Comparison of ENCODE assay signal across 10 mouse cellular contexts in the genomic region with DNA sequence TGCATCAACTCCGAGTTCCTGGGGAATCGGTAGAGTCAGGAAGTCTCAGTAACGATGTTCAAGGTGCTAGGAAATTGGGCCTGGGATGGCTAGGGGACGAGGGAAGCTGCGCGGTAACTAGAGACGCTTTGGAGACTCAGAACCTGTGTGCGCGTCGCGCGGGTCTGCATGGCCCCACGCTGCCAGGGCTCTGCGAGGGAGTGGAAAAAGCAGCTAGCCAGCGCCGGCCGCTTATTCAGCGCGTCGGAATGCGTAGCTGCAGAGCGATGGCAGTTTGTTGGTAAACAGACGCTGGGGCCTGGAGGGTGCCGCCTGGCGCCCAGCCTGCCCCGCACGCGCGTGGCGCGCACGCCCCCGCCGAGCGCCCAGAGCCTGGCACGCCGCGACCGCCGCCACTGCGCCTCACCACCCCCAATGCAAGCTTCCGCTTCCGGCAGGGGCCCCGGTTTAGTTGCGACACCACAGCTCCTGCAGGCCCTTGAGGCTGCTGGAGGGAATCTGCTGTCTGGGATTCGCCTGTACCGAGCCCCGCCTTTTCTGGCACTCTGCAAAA. TPM values are rescaled to one million over a fixed set of nuclear protein-coding genes. Genes with fewer than 3 reads are reported as not detected.
DNase-seq lines count a peak whose midpoint lies in the region; ATAC-seq and TF ChIP-seq lines count a peak whose summit lies in the region.
"Had no signal": no experiment of that assay in that cellular context is flagged by ENCODE, and none has a peak within 500 bp of the region (broad histone marks: within the 10 kb centered on the region; RNA-seq: fewer than 3 reads in every experiment).

Gene Dlx4, minus strand, starts transcription at position 413 of the 553 bp plus-strand sequence.

- no peak for ATAC-seq in embryonic facial prominence, embryonic 13.5 days (ENCODE audit: insufficient number of reproducible peaks, insufficient read depth, low FRiP score, low TSS enrichment, low read depth)
- peak; percentile 68 for ATAC-seq in liver, postnatal 0 days
- no peak for ATAC-seq in neural tube, embryonic 15.5 days (ENCODE audit: low FRiP score)

- H3K9me3 ChIP-seq in ES-E14 (ENCODE audit: control insufficient read depth, insufficient read depth, low read depth, low read length), result no peaks in the 10 kb centered on the region
- H3K9me3 ChIP-seq in embryonic facial prominence, embryonic 13.5 days, result no peaks in the 10 kb centered on the region
- H3K9me3 ChIP-seq in hindbrain, embryonic 10.5 days, result no peaks in the 10 kb centered on the region
- H3K9me3 ChIP-seq in liver, postnatal 0 days (ENCODE audit: low read length), result no peaks in the 10 kb centered on the region
- H3K9me3 ChIP-seq in neural tube, embryonic 15.5 days (replicated peaks), result no peaks in the 10 kb centered on the region

- no peaks in the 10 kb centered on the region for H3K36me3 ChIP-seq in ES-E14 (ENCODE audit: control insufficient read depth, insufficient read depth, low read length, poor library complexity, severe bottlenecking)
- H3K36me3 ChIP-seq in embryonic facial prominence, embryonic 13.5 days, result no peaks in the 10 kb centered on the region
- H3K36me3 ChIP-seq in hindbrain, embryonic 10.5 days, result no peaks in the 10 kb centered on the region
- no peaks in the 10 kb centered on the region for H3K36me3 ChIP-seq in liver, postnatal 0 days (replicated peaks; ENCODE audit: insufficient read depth, low read length)
- H3K36me3 ChIP-seq in neural tube, embryonic 15.5 days, result no peaks in the 10 kb centered on the region

- peak; percentile 33 to 34 for DNase-seq in cerebellum, postnatal 25 days
- DNase-seq in cerebellum, adult 18-20 months, result no peak
- no peak for DNase-seq in ES-E14 (ENCODE audit: low read depth, low spot score)
- DNase-seq in hindbrain, embryonic 10.5 days (ENCODE audit: low spot score), result peak; percentile 69
- DNase-seq in liver, postnatal 0 days, result peak; percentile 72
- DNase-seq in right cerebral cortex, postnatal 36 days (ENCODE audit: low spot score in 2 of 2), result no peak

- H3K4me3 ChIP-seq in ES-E14 (ENCODE audit: insufficient read depth in 1 of 2, low read depth in 1 of 2, low read length in 2 of 2, poor library complexity in 1 of 2, severe bottlenecking in 1 of 2), result peak within 1 kb of the TSS; percentile 55 to 57
- peak within 1 kb of the TSS; percentile 53 for H3K4me3 ChIP-seq in embryonic facial prominence, embryonic 13.5 days
- peak within 1 kb of the TSS; percentile 55 for H3K4me3 ChIP-seq in hindbrain, embryonic 10.5 days
- H3K4me3 ChIP-seq in liver, postnatal 0 days (ENCODE audit: low read depth, low read length), result peak within 1 kb of the TSS; percentile 49
- H3K4me3 ChIP-seq in neural tube, embryonic 15.5 days (replicated peaks), result peak within 1 kb of the TSS; percentile 40

- TF ChIP-seq EP300 in liver, postnatal 0 days (IDR thresholded peaks at IDR 0.05; ENCODE audit: low read depth), result no peak

- under 1% methylated on average over 48 of the region's 48 CpGs for WGBS in embryonic facial prominence, embryonic 13.5 days
- under 1% methylated on average over 48 of the region's 48 CpGs for WGBS in hindbrain, embryonic 10.5 days
- WGBS in liver, postnatal 0 days (ENCODE audit: insufficient replicate concordance), result under 1% methylated on average over 40 of the region's 48 CpGs
- WGBS in neural tube, embryonic 15.5 days, result under 1% methylated on average over 43 of the region's 48 CpGs

- TF ChIP-seq CTCF in liver, postnatal 0 days (IDR thresholded peaks at IDR 0.05; ENCODE audit: low read depth), result no peak

- peaks cover 0 to 9% of the 10 kb centered on the region in 2 experiments; a peak in 2 of 4 replicates for H3K4me1 ChIP-seq in ES-E14 (ENCODE audit: control insufficient read depth in 2 of 2, insufficient read depth in 2 of 2, low read length in 2 of 2, poor library complexity in 1 of 2)
- H3K4me1 ChIP-seq in embryonic facial prominence, embryonic 13.5 days, result peaks cover 55% of the 10 kb centered on the region
- peaks cover 28% of the 10 kb centered on the region for H3K4me1 ChIP-seq in hindbrain, embryonic 10.5 days (replicated peaks)
- H3K4me1 ChIP-seq in liver, postnatal 0 days (ENCODE audit: insufficient read depth), result peaks cover 15% of the 10 kb centered on the region
- peaks cover 35% of the 10 kb centered on the region for H3K4me1 ChIP-seq in neural tube, embryonic 15.5 days

- peak within 1 kb of the TSS; percentile 36; the same call in 1 of the 2 replicates for H3K9ac ChIP-seq in ES-E14 (ENCODE audit: insufficient read depth, low read depth, low read length, poor library complexity, severe bottlenecking)
- peak within 1 kb of the TSS; percentile 68 for H3K9ac ChIP-seq in embryonic facial prominence, embryonic 13.5 days
- H3K9ac ChIP-seq in liver, postnatal 0 days (replicated peaks), result no peak within 1 kb of the TSS; the same call in 1 of the 2 replicates
- H3K9ac ChIP-seq in neural tube, embryonic 15.5 days (replicated peaks), result 0 out of 2 replicates have a peak within 1 kb of the TSS, but pooled peaks have one; percentile 14

- H3K4me2 ChIP-seq in embryonic facial prominence, embryonic 13.5 days, result peak within 1 kb of the TSS; percentile 91
- H3K4me2 ChIP-seq in liver, postnatal 0 days (ENCODE audit: low read depth, low read length), result peak within 1 kb of the TSS; percentile 80
- H3K4me2 ChIP-seq in neural tube, embryonic 15.5 days, result peak within 1 kb of the TSS; percentile 78

- peaks cover 100% of the 10 kb centered on the region for H3K27me3 ChIP-seq in embryonic facial prominence, embryonic 13.5 days
- H3K27me3 ChIP-seq in hindbrain, embryonic 10.5 days (ENCODE audit: insufficient read depth, poor library complexity, severe bottlenecking), result peaks cover 100% of the 10 kb centered on the region
- H3K27me3 ChIP-seq in liver, postnatal 0 days (ENCODE audit: insufficient read depth, low read length), result peaks cover 98% of the 10 kb centered on the region
- H3K27me3 ChIP-seq in neural tube, embryonic 15.5 days (replicated peaks), result peaks cover 97% of the 10 kb centered on the region

- in situ Hi-C loops in ES-E14 (cut with MboI; ENCODE audit: low sequenced_read_pairs in 2 of 2, unreplicated experiment in 2 of 2), result no loop called here

- H3K27ac ChIP-seq in ES-E14 (ENCODE audit: insufficient read depth, low read depth, low read length, poor library complexity, severe bottlenecking), result no peak within 1 kb of the TSS
- peak within 1 kb of the TSS; percentile 55 for H3K27ac ChIP-seq in embryonic facial prominence, embryonic 13.5 days
- 0 out of 2 replicates have a peak within 1 kb of the TSS, but pooled peaks have one; percentile 6 for H3K27ac ChIP-seq in hindbrain, embryonic 10.5 days
- no peak within 1 kb of the TSS for H3K27ac ChIP-seq in liver, postnatal 0 days (ENCODE audit: low read depth)
- H3K27ac ChIP-seq in neural tube, embryonic 15.5 days (replicated peaks), result no peak within 1 kb of the TSS

TF ChIP-seq in ES-E14, 5 proteins besides CTCF, POLR2A, EP300 and RAD21:
- TF ChIP-seq ZC3H11A (IDR thresholded peaks at IDR 0.05; ENCODE audit: borderline replicate concordance, low read depth, low read length), result no peak
- no peak for TF ChIP-seq HCFC1 (IDR thresholded peaks at IDR 0.05; ENCODE audit: borderline replicate concordance, insufficient read depth, low read length)
- no peak for TF ChIP-seq CHD2 (IDR thresholded peaks at IDR 0.05; ENCODE audit: low read depth, low read length)
- TF ChIP-seq MAFK (IDR thresholded peaks at IDR 0.05; ENCODE audit: insufficient read depth, low read depth, low read length), result no peak
- TF ChIP-seq ZNF384 (IDR thresholded peaks at IDR 0.05; ENCODE audit: low read depth, low read length), result no peak
TF ChIP-seq in ES-E14: peak in this region for 0.

RNA-seq across cellular contexts. Expression of gene Dlx4, which starts in this region (rescaled TPM):
- 0.16 and 0.18 TPM in 2 replicates for total RNA-seq in ES-E14 (2012; rRNA removed)
- polyA plus RNA-seq in embryonic facial prominence, embryonic 13.5 days (2015; fragmentation: Nextera tagmentation; extraction: Ambion mirVana), result 3.0 and 3.8 TPM in 2 replicates
- 0.25 and 0.31 TPM in 2 replicates for polyA plus RNA-seq in hindbrain, embryonic 10.5 days (2016; fragmentation: Nextera tagmentation; extraction: Ambion mirVana)
- polyA plus RNA-seq in liver, postnatal 0 days (2015; fragmentation: Nextera tagmentation; extraction: Ambion mirVana), result 0.08 and 0.17 TPM in 2 replicates
- not detected in 2 replicates for polyA plus RNA-seq in neural tube, embryonic 15.5 days (2015; fragmentation: Nextera tagmentation; extraction: Ambion mirVana)
- total RNA-seq: left cerebral cortex, postnatal 36 days; MEL had no signal

Comparison
In these comparisons a context has a peak if more than half of its experiments do, and no peak if none do; other contexts are left out.
1. DNase-seq: peak in cerebellum, postnatal 25 days (2 of 2); none in cerebellum, adult 18-20 months (0 of 2), ES-E14 (single experiment) and right cerebral cortex, postnatal 36 days (0 of 2).
2. Peak in DNase-seq, H3K4me3 ChIP-seq and H3K27ac ChIP-seq in hindbrain, embryonic 10.5 days; RNA of the gene not detected or under 1 TPM.
3. Peak in DNase-seq, ATAC-seq, H3K4me3 ChIP-seq and H3K4me2 ChIP-seq in liver, postnatal 0 days; RNA of the gene not detected or under 1 TPM.
4. Peak in every context shown above with its lines, with median percentiles within 50 percentile points of each other: H3K4me3 ChIP-seq and H3K4me2 ChIP-seq.